Mouse (Mus musculus) midbrain, embryonic 10.5 days (tissue): ENCODE results near the gene Gdap1l1. TPM values are rescaled to one million over a fixed set of nuclear protein-coding genes. Genes with fewer than 3 reads are reported as not detected.
"Not testable (repeated sequence)": the region's sequence is repeated elsewhere in the genome, so short reads cannot be mapped to it uniquely, and the experiment has no call there.

Experiments
- DNase-seq: peaks from one replicate; pipeline ENCODE4 v3.0.0-alpha.2; 2017; ENCODE audit warnings: low spot score
- H3K27ac ChIP-seq: fragments of 300-500 bp; sonication (generic); replicated peaks from 2 replicates; pipeline ENCODE4 v1.5.1; 2016; ENCODE audit warnings: mild to moderate bottlenecking
- H3K27me3 ChIP-seq: fragments of 300-500 bp; sonication (generic); 2 replicates; pipeline ENCODE4 v1.6.1; 2016; ENCODE audit warnings: low read depth, mild to moderate bottlenecking; ENCODE audit not compliant: poor library complexity, severe bottlenecking
- H3K36me3 ChIP-seq: fragments of 300-500 bp; sonication (generic); 2 replicates; pipeline ENCODE4 v1.6.1; 2016; ENCODE audit warnings: mild to moderate bottlenecking, moderate library complexity
- H3K4me1 ChIP-seq: fragments of 300-500 bp; sonication (generic); 2 replicates; pipeline ENCODE4 v1.6.1; 2016
- H3K4me3 ChIP-seq: fragments of 300-500 bp; sonication (generic); 2 replicates; pipeline ENCODE4 v1.5.1; 2016; ENCODE audit warnings: mild to moderate bottlenecking, moderate library complexity
- H3K9me3 ChIP-seq: fragments of 300-500 bp; sonication (generic); replicated peaks from 2 replicates; pipeline ENCODE4 v1.6.1; 2016; ENCODE audit warnings: mild to moderate bottlenecking
- WGBS: fragments of 180-500 bp; shearing (Covaris S2); methylation state at CpG from one replicate; pipeline ENCODE4 v1.1.7; 2016; 5-methylcytosine and 5-hydroxymethylcytosine counted together
- polyA plus RNA-seq: library from polyadenylated mRNA; unstranded; fragments of >200 nt; fragmentation: Nextera tagmentation; extraction: Ambion mirVana; gene quantifications from 2 replicates; pipeline ENCODE4 v1.2.1, GENCODE M21; 2016

Gdap1l1 gene
- polyA plus RNA-seq, 1 experiment from 2014 or later, result 20.0 TPM

- H3K27ac ChIP-seq, result no peak overlapping the region
- no peak overlapping the region for H3K4me3 ChIP-seq
- peaks cover 3% of the 10 kb centered on the region; the same call in 1 of the 2 replicates for H3K36me3 ChIP-seq
- peaks cover 10% of the 10 kb centered on the region; the same call in 1 of the 2 replicates for H3K4me1 ChIP-seq
- DNase-seq, result no peak
- H3K9me3 ChIP-seq, result no peaks in the 10 kb centered on the region
- peaks cover 17% of the 10 kb centered on the region for H3K27me3 ChIP-seq
- 52% methylated on average over 10 of the region's 10 CpGs for WGBS
Observed at GRCm38 (mm10) chr2:163459380-163459779, 21.1 kb downstream of the Gdap1l1 start.

DNA sequence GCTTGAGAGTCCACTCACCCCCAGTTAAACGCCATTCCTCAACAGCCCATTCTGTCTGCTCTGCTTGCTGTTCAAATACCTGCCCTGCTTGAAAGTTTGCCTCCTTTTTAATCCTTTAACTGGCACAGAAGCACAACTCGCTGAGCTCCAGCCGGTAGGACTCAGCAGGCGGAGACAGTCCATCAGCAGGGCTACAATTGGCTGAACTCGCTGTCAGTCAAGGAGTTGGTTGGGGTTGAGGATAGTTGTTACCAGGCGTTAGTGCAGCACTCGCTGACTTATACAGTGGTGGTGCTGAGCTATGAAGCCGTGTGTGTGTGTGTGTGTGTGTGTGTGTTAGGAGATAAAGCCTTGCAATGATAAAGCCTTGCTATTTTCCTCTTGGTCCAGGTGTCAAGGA, 22.3 kb downstream of the Gdap1l1 start:
- no peaks in the 10 kb centered on the region for H3K36me3 ChIP-seq
- peaks cover 17% of the 10 kb centered on the region for H3K27me3 ChIP-seq
- DNase-seq, result no peak
- H3K9me3 ChIP-seq, result no peaks in the 10 kb centered on the region
- H3K4me1 ChIP-seq, result peaks cover 10% of the 10 kb centered on the region; the same call in 1 of the 2 replicates
- 88% methylated on average over 8 of the region's 8 CpGs for WGBS
- H3K27ac ChIP-seq, result no peak overlapping the region
- no peak overlapping the region for H3K4me3 ChIP-seq

DNA sequence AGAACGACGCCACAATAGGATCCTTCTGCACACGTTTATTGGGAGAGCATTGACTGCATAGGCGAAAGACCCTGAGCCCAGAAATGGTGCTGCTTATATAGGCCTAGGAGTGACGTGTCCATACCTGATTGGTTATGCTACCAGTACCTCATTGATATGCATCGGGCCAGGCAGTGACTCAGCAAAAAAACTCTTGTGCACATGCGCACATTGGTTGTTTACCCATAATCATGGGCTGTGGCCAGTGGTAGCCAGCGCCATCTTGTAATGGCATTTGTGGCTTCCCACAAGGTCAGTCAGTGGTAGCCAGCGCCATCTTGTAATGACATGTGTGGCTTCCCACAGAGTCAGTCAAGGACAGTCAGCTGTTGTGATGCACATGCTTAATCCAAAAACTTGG, 23.0 kb downstream of the Gdap1l1 start:
- peaks cover 17% of the 10 kb centered on the region for H3K27me3 ChIP-seq
- H3K4me1 ChIP-seq, result peaks cover 10% of the 10 kb centered on the region; the same call in 1 of the 2 replicates
- not testable (repeated sequence) for DNase-seq, H3K9me3 ChIP-seq, H3K4me3 ChIP-seq, H3K27ac ChIP-seq, H3K36me3 ChIP-seq
- WGBS, result 96% methylated on average over 9 of the region's 9 CpGs

- Histone ChIP-seq H3K27ac (no peak overlapping the region), H3K4me1 (peaks cover 10% of the 10 kb centered on the region; the same call in 1 of the 2 replicates), H3K27me3 (peaks cover 17% of the 10 kb centered on the region), H3K36me3 (peaks cover 3% of the 10 kb centered on the region; the same call in 1 of the 2 replicates), H3K9me3 (no peaks in the 10 kb centered on the region), H3K4me3 (no peak overlapping the region)
- no peak for DNase-seq
- 90% methylated on average over 5 of the region's 5 CpGs for WGBS
Observed at GRCm38 (mm10) chr2:163462386-163462785, 24.1 kb downstream of the Gdap1l1 start.

DNA sequence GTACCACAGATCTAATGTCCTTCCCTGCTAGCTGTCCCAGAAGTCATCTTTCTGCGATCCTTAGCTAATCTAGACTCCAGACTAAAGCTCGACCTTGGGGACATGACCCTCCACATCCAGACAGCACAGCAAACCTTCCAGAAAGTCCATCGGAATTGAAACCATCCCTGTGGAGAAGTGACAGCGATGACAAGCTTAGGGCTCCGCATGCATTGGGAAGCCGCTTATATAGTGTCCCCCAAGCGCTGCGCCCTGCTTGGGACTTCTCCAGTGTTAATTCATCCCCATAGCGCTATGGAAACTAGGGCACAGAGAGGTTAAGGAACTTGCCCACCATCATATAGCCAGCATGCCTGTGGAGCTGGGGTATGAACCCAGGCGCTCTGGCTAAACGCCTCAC, 24.5 kb downstream of the Gdap1l1 start:
- no peak overlapping the region for H3K4me3 ChIP-seq
- H3K9me3 ChIP-seq, result no peaks in the 10 kb centered on the region
- peaks cover 10% of the 10 kb centered on the region; the same call in 1 of the 2 replicates for H3K4me1 ChIP-seq
- H3K27me3 ChIP-seq, result peaks cover 17% of the 10 kb centered on the region
- no peak overlapping the region for H3K27ac ChIP-seq
- H3K36me3 ChIP-seq, result peaks cover 7% of the 10 kb centered on the region
- DNase-seq, result no peak
- WGBS, result 80% methylated on average over 11 of the region's 11 CpGs

DNA sequence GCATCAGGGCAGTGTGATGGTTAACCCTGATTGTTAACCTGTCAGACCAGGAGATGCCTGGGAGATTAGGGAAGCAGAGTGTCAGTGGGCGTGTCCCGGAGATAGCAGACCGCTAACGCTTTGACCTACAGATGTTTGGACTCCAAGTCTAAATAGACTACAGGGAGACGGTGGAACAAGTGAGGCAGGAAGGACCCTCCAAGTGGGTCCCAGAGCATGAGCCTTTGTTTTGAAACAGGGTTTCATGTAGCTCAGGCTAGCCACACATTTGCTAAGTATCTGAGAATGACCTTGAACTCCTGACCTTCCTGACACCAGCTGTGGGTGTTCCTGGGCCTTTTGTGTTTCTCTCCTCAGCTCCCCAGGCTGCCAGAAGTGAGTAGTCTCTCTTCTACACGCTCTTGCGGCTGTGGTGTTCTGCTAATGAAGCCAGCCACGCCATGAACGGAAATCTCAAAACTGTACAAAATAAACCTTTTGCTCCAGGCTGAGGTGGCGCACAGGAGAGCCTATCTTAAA, 25.0 kb downstream of the Gdap1l1 start:
- H3K4me3 ChIP-seq, result no peak overlapping the region
- peaks cover 10% of the 10 kb centered on the region; the same call in 1 of the 2 replicates for H3K4me1 ChIP-seq
- H3K27ac ChIP-seq, result no peak overlapping the region
- peaks cover 12% of the 10 kb centered on the region for H3K36me3 ChIP-seq
- DNase-seq, result no peak
- WGBS, result 67% methylated on average over 10 of the region's 10 CpGs
- no peaks in the 10 kb centered on the region for H3K9me3 ChIP-seq
- H3K27me3 ChIP-seq, result peaks cover 13% of the 10 kb centered on the region

- H3K27ac ChIP-seq, result no peak overlapping the region
- H3K4me3 ChIP-seq, result no peak overlapping the region
- 78% methylated on average over 4 of the region's 4 CpGs for WGBS
- H3K4me1 ChIP-seq, result peaks cover 9% of the 10 kb centered on the region; the same call in 1 of the 2 replicates
- H3K9me3 ChIP-seq, result no peaks in the 10 kb centered on the region
- H3K36me3 ChIP-seq, result peaks cover 19% of the 10 kb centered on the region
- no peak for DNase-seq
- H3K27me3 ChIP-seq, result peaks cover 6% of the 10 kb centered on the region
Observed at GRCm38 (mm10) chr2:163463998-163464397, 25.7 kb downstream of the Gdap1l1 start.

- Histone ChIP-seq H3K4me1 (0 out of 2 replicates have a peak, but pooled peaks cover 5% of the 10 kb centered on the region), H3K9me3 (no peaks in the 10 kb centered on the region), H3K27me3 (0 out of 2 replicates have a peak, but pooled peaks cover under 1% of the 10 kb centered on the region), H3K36me3 (peaks cover 24% of the 10 kb centered on the region), H3K27ac (no peak overlapping the region), H3K4me3 (no peak overlapping the region)
- WGBS, result 83% methylated on average over 6 of the region's 6 CpGs
- DNase-seq, result no peak
Observed at GRCm38 (mm10) chr2:163464562-163464961, 26.3 kb downstream of the Gdap1l1 start.

DNA sequence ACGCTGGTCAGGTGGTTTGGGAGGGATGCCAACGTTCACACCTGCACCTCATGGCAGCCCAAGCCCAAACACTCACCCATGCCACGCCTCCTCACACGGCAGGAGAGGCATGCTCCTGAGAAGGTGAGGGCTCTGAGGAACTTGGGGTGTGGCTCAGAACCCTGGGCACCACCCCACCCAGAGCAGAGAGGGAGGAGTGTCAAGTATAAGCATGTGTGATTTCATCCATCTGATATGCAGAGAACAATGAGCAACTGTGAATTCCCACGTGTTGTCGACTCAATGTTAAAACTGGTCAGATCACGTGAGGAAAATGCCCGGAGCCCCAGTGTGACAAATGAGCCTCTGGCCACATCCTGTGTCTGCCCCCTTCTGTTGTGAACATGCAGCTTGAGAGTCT, 28.5 kb downstream of the Gdap1l1 start:
- Histone ChIP-seq H3K4me3 (no peak overlapping the region), H3K27ac (no peak overlapping the region), H3K9me3 (no peaks in the 10 kb centered on the region), H3K4me1 (peaks cover 12% of the 10 kb centered on the region), H3K36me3 (peaks cover 28% of the 10 kb centered on the region), H3K27me3 (no peaks in the 10 kb centered on the region)
- no peak for DNase-seq
- WGBS, result 83% methylated on average over 8 of the region's 8 CpGs

GRCm38 (mm10) chr2:163467585-163467984, 29.3 kb downstream of the Gdap1l1 start:
- WGBS, result 90% methylated on average over 6 of the region's 6 CpGs
- Histone ChIP-seq H3K4me3 (no peak overlapping the region), H3K9me3 (no peaks in the 10 kb centered on the region)

GRCm38 (mm10) chr2:163468866-163469265, 30.6 kb downstream of the Gdap1l1 start:
- WGBS, result 92% methylated on average over 6 of the region's 6 CpGs
- no peak overlapping the region for H3K27ac ChIP-seq
- DNase-seq, result no peak
- peaks cover 10% of the 10 kb centered on the region for H3K4me1 ChIP-seq
- H3K36me3 ChIP-seq, result peaks cover 28% of the 10 kb centered on the region
- H3K9me3 ChIP-seq, result no peaks in the 10 kb centered on the region
- H3K4me3 ChIP-seq, result no peak overlapping the region
- H3K27me3 ChIP-seq, result no peaks in the 10 kb centered on the region

More at GRCm38 (mm10) chr2:163467585-163467984, 29.3 kb downstream of the Gdap1l1 start:
- H3K27me3 ChIP-seq, result no peaks in the 10 kb centered on the region
- peaks cover 28% of the 10 kb centered on the region for H3K36me3 ChIP-seq
- DNase-seq, result no peak
- no peak overlapping the region for H3K27ac ChIP-seq
- H3K4me1 ChIP-seq, result peaks cover 15% of the 10 kb centered on the region

- H3K27me3 ChIP-seq, result no peaks in the 10 kb centered on the region
- H3K4me3 ChIP-seq, result no peak overlapping the region
- no peak overlapping the region for H3K27ac ChIP-seq
- peaks cover 10% of the 10 kb centered on the region for H3K4me1 ChIP-seq
- peaks cover 28% of the 10 kb centered on the region for H3K36me3 ChIP-seq
- H3K9me3 ChIP-seq, result no peaks in the 10 kb centered on the region
- no peak for DNase-seq
- 94% methylated on average over 15 of the region's 15 CpGs for WGBS
Observed at GRCm38 (mm10) chr2:163469711-163470110, 31.4 kb downstream of the Gdap1l1 start.

DNA sequence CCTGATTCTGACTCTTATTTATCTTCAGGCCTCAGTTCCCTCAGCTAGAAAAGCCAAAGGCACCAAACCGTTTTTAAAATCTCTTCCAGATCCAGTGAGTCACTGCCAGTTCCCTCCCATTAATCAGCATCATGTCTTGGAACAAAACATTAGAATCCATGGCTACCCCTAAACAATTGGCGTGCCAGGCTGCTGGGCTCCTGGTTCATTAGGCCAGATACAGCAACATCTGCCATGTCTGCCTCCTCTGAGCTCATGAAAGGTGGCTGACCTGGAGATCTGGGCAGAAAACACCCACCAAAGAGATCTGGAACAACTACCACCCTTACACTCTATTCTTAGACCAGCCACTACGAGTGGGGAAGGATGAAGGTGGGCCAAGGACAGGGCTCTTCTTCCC, 32.9 kb downstream of the Gdap1l1 start:
- H3K9me3 ChIP-seq, result no peaks in the 10 kb centered on the region
- WGBS, result 88% methylated on average over 3 of the region's 3 CpGs
- H3K4me1 ChIP-seq, result peaks cover 10% of the 10 kb centered on the region
- no peaks in the 10 kb centered on the region for H3K27me3 ChIP-seq
- peak overlapping the region; percentile 77 for H3K4me3 ChIP-seq
- H3K27ac ChIP-seq, result no peak overlapping the region
- H3K36me3 ChIP-seq, result peaks cover 28% of the 10 kb centered on the region
- no peak for DNase-seq
